Mouse (Mus musculus) megakaryocyte progenitor cell, adult 5-6 weeks (primary cell): ENCODE results near the gene Gm8922. TPM values are rescaled to one million over a fixed set of nuclear protein-coding genes. Genes with fewer than 3 reads are reported as not detected.
"Not testable (repeated sequence)": the region's sequence is repeated elsewhere in the genome, so short reads cannot be mapped to it uniquely, and the experiment has no call there.

Source experiments
- ATAC-seq: replicated peaks from 2 replicates; pipeline ENCODE4 v1.8.0; 2016; ENCODE audit warnings: mild to moderate bottlenecking, moderate TSS enrichment, inconsistent platforms; ENCODE audit not compliant: poor library complexity
- total RNA-seq, 2 experiments: library from RNA; stranded (forward) in 1 of 2; stranded (reverse) in 1 of 2; fragments of 157-497, 149-512 nt in 1 of 2; fragments of 200-1000 nt in 1 of 2; gene quantifications; 2 replicates each; pipeline versions ENCODE4 v1.2.3 to v1.2.4; 2015 to 2017

The Gm8922 gene
- total RNA-seq (2015) (not detected in 2 replicates), total RNA-seq (2017) (not detected in 2 replicates)

DNA sequence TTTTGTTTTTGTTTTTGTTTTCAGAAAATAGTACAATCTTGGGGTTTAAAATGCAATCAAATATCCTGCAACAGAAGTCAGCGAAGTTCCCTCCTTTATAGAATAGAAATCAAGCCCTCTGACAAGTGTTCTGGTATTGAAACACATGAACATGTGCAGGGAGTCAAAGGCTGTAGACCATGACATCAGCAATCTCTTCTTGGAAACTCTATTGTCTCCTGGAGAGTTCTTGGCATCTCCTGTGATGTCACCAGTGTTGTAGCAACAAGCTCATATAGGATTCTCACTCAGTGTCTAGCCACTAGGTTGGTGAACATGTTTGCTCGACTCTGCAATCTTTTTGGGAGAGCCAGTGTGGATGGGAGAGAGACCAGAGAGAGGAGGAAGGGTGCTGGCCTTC, at the start of gene Gm8922:
Gene Gm8922 (plus strand): TSS at position 301 of the 400 bp plus-strand sequence.
- not testable (repeated sequence) for ATAC-seq

Other genes with a start within 250 kb of the Gm8922 start
- not detected in 2 replicates for gene Gm8906, start 179.3 kb upstream of the Gm8922 start, total RNA-seq (2015)
- gene Gm8906, start 179.3 kb upstream of the Gm8922 start, total RNA-seq (2017) = not detected in 2 replicates
- not detected in 2 replicates for gene Gm6460, start 87.0 kb upstream of the Gm8922 start, total RNA-seq (2015)
- not detected in 2 replicates for gene Gm6460, start 87.0 kb upstream of the Gm8922 start, total RNA-seq (2017)
- not detected in 2 replicates for gene Gm8926, start 88.6 kb downstream of the Gm8922 start, total RNA-seq (2015)
- not detected in 2 replicates for gene Gm8926, start 88.6 kb downstream of the Gm8922 start, total RNA-seq (2017)
- gene Gm6465, start 163.6 kb downstream of the Gm8922 start, total RNA-seq (2015) = not detected in 2 replicates
- gene Gm6465, start 163.6 kb downstream of the Gm8922 start, total RNA-seq (2017) = not detected in 2 replicates
- gene 4933402N22Rik, start 236.1 kb downstream of the Gm8922 start, total RNA-seq (2015) = not detected in 2 replicates
- gene 4933402N22Rik, start 236.1 kb downstream of the Gm8922 start, total RNA-seq (2017) = not detected in 2 replicates